Mouse (Mus musculus) c-Kit-positive CD71-negative TER-119-negative erythroid progenitor cells, embryonic 14.5 days (primary cell): ENCODE data around the gene H2afb3.
"Not testable (repeated sequence)": the region's sequence is repeated elsewhere in the genome, so short reads cannot be mapped to it uniquely, and the experiment has no call there.

Source experiments
- DNase-seq: peaks from one replicate; pipeline ENCODE4 v3.0.0-alpha.2; 2013; ENCODE audit warnings: low read depth

The H2afb3 gene

DNA sequence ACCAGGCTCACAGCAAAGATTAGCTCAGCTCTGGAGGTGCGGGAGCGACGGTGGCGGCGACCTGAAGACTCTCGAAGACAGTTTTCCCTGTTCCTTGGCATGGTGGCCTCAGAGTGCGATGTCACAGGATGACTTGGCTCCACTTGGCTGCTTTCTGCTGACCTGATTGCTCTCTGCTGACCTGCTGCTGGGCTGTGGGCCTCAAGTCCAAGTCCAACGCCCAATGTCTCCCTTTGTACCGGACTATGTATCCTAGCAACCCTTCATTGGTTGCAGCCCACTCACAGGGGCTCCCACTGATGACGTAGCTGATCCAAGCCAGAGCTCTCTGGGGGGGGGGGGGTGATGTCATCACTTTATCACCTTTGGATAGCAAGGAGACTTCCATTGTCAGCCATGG, at the start of gene H2afb3:
TSS of gene H2afb3 (minus strand) at position 101 of the 400 bp plus-strand sequence.
- not testable (repeated sequence) for DNase-seq

DNA sequence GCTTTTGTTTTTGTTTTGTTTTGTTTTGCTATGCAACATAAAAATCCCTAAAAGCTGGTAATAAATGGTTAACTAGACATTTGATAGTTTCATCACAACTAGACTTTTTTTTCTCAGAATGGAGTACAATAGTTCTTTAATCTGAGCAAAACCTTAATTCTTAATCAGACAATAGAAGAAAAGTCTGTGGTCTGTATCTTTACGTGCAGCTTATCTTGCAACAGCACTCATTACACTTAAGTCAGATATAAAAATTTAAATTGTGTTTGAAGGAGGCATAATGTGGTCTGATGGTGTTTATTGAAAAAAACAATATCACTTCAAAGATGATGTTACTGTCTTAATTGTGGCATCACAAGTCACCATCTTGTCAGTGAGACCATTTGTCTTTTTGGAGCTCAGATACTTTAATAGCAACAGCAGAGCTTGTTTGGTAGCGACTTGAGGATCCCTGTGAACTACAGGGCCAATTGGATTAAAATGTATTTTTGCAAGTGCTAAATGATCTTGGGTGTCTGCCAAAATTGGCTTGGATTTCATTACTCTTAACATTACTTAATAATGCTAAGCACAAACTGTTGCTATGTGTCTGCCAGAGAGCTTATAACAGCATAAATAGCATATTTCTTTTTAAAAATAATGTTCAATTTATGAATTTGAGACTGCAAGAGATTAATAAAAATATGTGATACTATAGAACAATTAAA, 11.3 kb downstream of the H2afb3 start:
- no peak for DNase-seq

DNA sequence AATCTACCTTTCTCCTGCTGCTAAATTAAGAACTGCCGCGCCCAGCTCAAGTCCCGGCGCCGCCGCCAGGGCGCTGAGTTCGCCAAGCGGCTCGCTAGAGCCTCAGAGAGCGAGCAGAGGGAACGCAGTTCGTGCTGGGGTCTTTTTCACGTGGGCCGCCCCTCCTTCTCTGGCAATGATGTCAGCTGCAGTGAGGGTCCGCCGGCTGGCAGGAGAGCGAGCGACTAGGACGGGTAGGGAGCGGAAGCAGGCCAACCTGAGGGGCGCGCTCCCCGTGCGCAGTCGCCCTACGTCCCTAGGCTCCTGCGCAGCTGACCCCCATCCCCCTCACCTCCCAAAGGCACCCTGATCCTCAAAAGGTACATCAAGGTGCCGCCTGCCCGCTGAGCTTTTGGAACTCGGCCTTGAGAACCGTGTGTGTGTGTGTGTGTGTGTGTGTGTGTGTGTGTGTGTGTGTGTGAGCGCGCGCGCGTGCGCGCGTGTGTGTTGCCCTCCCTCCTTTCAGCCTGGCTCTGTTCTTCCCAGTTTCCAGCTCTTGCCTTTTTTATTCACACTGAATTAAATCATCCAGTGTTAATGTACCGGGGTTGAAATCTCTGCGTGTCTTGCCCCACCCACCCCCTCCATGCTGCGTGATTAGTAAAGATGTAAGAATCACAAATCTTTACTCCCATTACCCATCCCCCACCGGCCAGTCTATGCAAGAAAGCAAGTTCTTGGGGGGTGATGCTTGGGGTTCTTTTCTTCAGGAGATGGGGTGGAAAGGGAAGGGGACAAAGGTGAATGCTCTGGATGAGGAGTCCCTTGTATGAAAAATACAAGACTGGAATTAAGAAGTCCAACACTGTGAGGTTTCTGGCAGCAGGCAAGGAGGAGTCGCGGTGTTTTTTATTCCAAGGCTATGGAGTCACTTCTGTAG, 19.8 kb downstream of the H2afb3 start:
- DNase-seq, result no peak

DNA sequence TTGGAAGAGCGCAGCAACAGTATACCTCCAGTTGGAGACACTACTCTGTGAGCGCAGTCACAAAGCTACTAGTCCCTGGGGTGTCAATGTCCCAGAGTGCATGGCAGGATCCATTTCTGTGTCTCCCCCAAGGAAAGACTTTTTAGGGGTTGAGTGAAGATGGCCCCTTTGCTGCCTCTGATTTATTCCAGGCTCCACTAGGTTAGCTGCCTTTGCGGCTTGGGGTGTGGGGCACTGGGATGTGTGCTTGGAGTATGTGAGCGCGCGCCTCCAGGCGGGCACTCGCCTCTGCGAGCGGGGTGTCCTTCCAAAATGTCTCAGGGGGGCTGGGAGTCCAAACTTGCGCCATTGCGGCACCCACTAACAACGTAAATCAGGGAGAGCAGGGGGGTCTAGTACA, 21.2 kb downstream of the H2afb3 start:
- no peak for DNase-seq

DNA sequence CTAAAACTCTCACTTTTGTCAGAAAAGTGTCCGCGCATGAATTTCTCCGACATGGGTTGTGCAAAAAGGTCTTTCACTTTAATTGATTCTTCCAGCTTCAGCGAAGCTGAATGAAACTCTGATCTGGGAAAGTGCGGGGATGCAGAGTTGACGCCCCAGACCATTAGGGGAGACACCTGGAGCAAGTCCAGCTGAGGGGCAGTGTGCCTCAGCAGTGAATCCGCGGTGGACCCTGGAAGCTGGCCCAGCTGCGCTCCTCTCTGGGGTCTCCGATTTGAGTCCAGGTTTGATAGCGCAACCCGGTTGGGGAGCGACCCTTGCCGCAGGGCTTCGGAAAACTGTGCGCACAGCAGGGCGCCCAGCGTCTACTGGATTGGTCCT, 22.0 kb downstream of the H2afb3 start:
- DNase-seq, result no peak

DNA sequence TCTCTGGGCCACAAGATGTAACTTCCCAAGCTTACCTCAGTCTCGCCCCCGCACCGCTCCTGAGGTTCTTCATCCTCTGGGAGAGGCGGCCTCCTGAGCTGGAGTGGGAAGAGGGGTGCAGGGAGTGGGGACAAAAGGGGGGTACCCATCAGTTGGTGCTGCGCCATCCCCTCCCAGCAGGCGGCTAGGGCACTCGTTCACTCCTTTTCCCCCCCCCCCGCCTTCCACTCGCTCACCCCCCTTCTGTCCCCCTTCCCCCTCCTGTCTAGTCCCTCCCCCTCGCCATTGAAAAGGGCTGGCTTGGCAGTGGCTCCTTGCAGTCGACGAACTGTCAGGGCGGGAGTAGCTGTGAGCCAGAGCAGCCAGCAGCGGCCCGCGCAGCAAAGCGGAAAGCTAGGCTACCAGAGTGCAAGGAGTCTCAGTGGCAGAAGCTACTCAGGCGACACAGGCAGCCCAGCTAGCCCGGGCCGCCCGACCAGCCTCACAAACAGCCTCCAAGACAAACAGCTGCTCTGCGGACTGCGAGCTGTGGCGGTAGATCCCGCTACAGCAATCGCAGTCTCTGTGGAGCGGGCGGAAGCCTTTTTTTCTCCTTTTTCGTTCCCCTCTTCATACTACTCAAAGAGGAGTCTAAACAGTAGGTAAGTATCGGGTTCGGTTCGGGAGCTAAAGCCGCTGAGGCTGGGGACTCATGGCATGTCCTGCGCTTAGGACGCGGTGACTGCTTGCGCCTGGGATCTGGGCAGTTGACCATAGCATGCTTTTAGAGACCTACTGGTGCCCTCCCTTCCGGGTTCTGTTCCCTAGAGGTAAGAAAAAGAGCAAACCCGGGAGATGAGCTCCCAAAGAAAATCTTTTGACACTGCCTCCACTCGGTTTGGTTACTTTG, 22.6 kb downstream of the H2afb3 start, which contains the start of gene Pcdh11x:
TSS of gene Pcdh11x (plus strand) at position 249 of the 889 bp plus-strand sequence.
- no peak for DNase-seq

DNA sequence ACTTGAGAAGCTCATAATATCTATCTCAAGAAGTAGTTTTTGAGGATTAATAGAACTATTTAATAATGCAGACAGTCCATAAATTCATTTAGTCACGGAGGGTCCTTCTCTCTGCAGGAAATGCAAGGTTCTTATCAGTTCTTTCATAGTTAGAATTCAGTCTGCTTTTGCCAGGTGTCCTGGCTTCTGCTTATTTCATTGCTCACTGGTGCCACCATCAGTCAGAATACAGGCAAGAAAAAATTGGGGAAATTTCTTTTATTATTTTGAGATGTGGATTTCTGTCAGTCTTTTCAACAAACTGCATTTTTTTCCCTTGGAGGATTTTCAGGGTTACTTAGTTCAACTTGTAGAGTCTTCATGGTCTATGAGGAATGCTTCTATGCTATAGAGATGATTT, 25.4 kb downstream of the H2afb3 start:
- DNase-seq, result no peak

DNA sequence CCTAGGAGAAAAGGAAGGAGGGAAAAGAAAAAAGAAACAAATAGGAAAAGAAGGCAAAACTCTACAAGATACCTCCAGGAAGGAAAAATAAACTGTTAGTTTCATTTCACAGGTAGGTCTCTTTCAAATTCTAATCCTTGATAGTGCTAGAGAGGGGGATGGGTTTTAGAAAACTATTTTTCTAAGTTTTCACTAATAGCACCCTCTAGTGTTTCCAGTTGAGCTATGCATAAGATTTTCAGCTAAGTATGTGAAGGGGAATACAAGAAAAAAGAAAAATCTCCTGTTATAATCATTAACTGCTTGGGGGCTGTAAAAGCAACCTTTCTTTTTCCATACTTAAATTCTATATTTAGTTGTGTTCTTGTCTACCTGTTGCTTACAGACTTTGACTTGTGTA, 27.4 kb downstream of the H2afb3 start:
- DNase-seq, result no peak
